Mouse (Mus musculus): ENCODE measurements around the gene Acoxl. TPM values are rescaled to one million over a fixed set of nuclear protein-coding genes. Genes with fewer than 3 reads are reported as not detected.
A peak's percentile ranks its signal among the peaks of the same experiment; 100 is the strongest.

Acoxl gene
- polyA plus RNA-seq, 1 experiment, result not detected

- TF ChIP-seq FLI1 (IDR thresholded peaks at IDR 0.05; ENCODE audit: low read length) (no peak), GATA1 (IDR thresholded peaks at IDR 0.05; ENCODE audit: borderline replicate concordance, low read length) (no peak)
- Histone ChIP-seq H3K4me1 (peaks cover 34% of the 10 kb centered on the region), H3K27me3 (replicated peaks) (peaks cover 7% of the 10 kb centered on the region), H3K9me3 (no peaks in the 10 kb centered on the region), H3K36me3 (replicated peaks; ENCODE audit: low read length) (no peaks in the 10 kb centered on the region), H3K4me3 (replicated peaks) (no peak overlapping the region)
These were observed 245.2 kb downstream of the Acoxl start for GRCm38 (mm10) chr2:128083844-128084243.

- TF ChIP-seq GATA1 (IDR thresholded peaks at IDR 0.05; ENCODE audit: borderline replicate concordance, low read length) (no peak), FLI1 (IDR thresholded peaks at IDR 0.05; ENCODE audit: low read length) (no peak)
- peaks cover 33% of the 10 kb centered on the region for H3K4me1 ChIP-seq
These were observed 245.9 kb downstream of the Acoxl start for GRCm38 (mm10) chr2:128084607-128085006.

GRCm38 (mm10) chr2:128085481-128085880, 246.8 kb downstream of the Acoxl start:
- no peak for TF ChIP-seq GATA1 (IDR thresholded peaks at IDR 0.05; ENCODE audit: borderline replicate concordance, low read length)
- TF ChIP-seq FLI1 (IDR thresholded peaks at IDR 0.05; ENCODE audit: low read length), result no peak
- no peaks in the 10 kb centered on the region for H3K36me3 ChIP-seq (replicated peaks; ENCODE audit: low read length)

More at GRCm38 (mm10) chr2:128084607-128085006, 245.9 kb downstream of the Acoxl start:
- H3K36me3 ChIP-seq (replicated peaks; ENCODE audit: low read length), result no peaks in the 10 kb centered on the region
- peak overlapping the region; percentile 5 for H3K4me3 ChIP-seq (replicated peaks)
- H3K9me3 ChIP-seq, result no peaks in the 10 kb centered on the region
- peaks cover 6% of the 10 kb centered on the region for H3K27me3 ChIP-seq (replicated peaks)

GRCm38 (mm10) chr2:128086301-128086886, 247.7 kb downstream of the Acoxl start:
- Histone ChIP-seq H3K9me3 (no peaks in the 10 kb centered on the region), H3K4me1 (peaks cover 43% of the 10 kb centered on the region), H3K27me3 (replicated peaks) (peaks cover 3% of the 10 kb centered on the region), H3K4me3 (replicated peaks) (no peak overlapping the region), H3K36me3 (replicated peaks; ENCODE audit: low read length) (no peaks in the 10 kb centered on the region)
- no peak for TF ChIP-seq GATA1 (IDR thresholded peaks at IDR 0.05; ENCODE audit: borderline replicate concordance, low read length)
- TF ChIP-seq FLI1 (IDR thresholded peaks at IDR 0.05; ENCODE audit: low read length), result no peak

More at GRCm38 (mm10) chr2:128085481-128085880, 246.8 kb downstream of the Acoxl start:
- Histone ChIP-seq H3K4me1 (peaks cover 33% of the 10 kb centered on the region), H3K9me3 (no peaks in the 10 kb centered on the region), H3K27me3 (replicated peaks) (peaks cover under 1% of the 10 kb centered on the region), H3K4me3 (replicated peaks) (peak overlapping the region; percentile 31)

GRCm38 (mm10) chr2:128086996-128087526, 248.4 kb downstream of the Acoxl start:
- Histone ChIP-seq H3K4me3 (replicated peaks) (no peak overlapping the region), H3K36me3 (replicated peaks; ENCODE audit: low read length) (no peaks in the 10 kb centered on the region), H3K9me3 (no peaks in the 10 kb centered on the region), H3K4me1 (peaks cover 49% of the 10 kb centered on the region), H3K27me3 (replicated peaks) (peaks cover 6% of the 10 kb centered on the region)
- TF ChIP-seq GATA1 (IDR thresholded peaks at IDR 0.05; ENCODE audit: borderline replicate concordance, low read length) (no peak), FLI1 (IDR thresholded peaks at IDR 0.05; ENCODE audit: low read length) (no peak)

- no peak overlapping the region for H3K4me3 ChIP-seq (replicated peaks)
- no peaks in the 10 kb centered on the region for H3K9me3 ChIP-seq
- H3K27me3 ChIP-seq (replicated peaks), result peaks cover 11% of the 10 kb centered on the region
- no peaks in the 10 kb centered on the region for H3K36me3 ChIP-seq (replicated peaks; ENCODE audit: low read length)
- H3K4me1 ChIP-seq, result peaks cover 52% of the 10 kb centered on the region
- no peak for TF ChIP-seq FLI1 (IDR thresholded peaks at IDR 0.05; ENCODE audit: low read length)
- no peak for TF ChIP-seq GATA1 (IDR thresholded peaks at IDR 0.05; ENCODE audit: borderline replicate concordance, low read length)
These were observed 249.3 kb downstream of the Acoxl start for GRCm38 (mm10) chr2:128087798-128088545.

- TF ChIP-seq FLI1 (IDR thresholded peaks at IDR 0.05; ENCODE audit: low read length) (no peak), GATA1 (IDR thresholded peaks at IDR 0.05; ENCODE audit: borderline replicate concordance, low read length) (no peak)
- no peaks in the 10 kb centered on the region for H3K36me3 ChIP-seq (replicated peaks; ENCODE audit: low read length)
- H3K4me3 ChIP-seq (replicated peaks), result no peak overlapping the region
- H3K9me3 ChIP-seq, result no peaks in the 10 kb centered on the region
- H3K4me1 ChIP-seq, result peaks cover 42% of the 10 kb centered on the region
- peaks cover 14% of the 10 kb centered on the region for H3K27me3 ChIP-seq (replicated peaks)
These were observed 251.7 kb downstream of the Acoxl start for GRCm38 (mm10) chr2:128090283-128090885.

GRCm38 (mm10) chr2:128091431-128092369, 253.0 kb downstream of the Acoxl start:
- Histone ChIP-seq H3K9me3 (no peaks in the 10 kb centered on the region), H3K4me1 (peaks cover 29% of the 10 kb centered on the region), H3K4me3 (replicated peaks) (no peak overlapping the region), H3K36me3 (replicated peaks; ENCODE audit: low read length) (no peaks in the 10 kb centered on the region), H3K27me3 (replicated peaks) (peaks cover 14% of the 10 kb centered on the region)
- TF ChIP-seq GATA1 (IDR thresholded peaks at IDR 0.05; ENCODE audit: borderline replicate concordance, low read length) (no peak), FLI1 (IDR thresholded peaks at IDR 0.05; ENCODE audit: low read length) (no peak)

GRCm38 (mm10) chr2:128092451-128092850, 253.8 kb downstream of the Acoxl start:
- H3K36me3 ChIP-seq (replicated peaks; ENCODE audit: low read length), result no peaks in the 10 kb centered on the region
- 0 out of 2 replicates have a peak, but pooled peaks cover 5% of the 10 kb centered on the region for H3K9me3 ChIP-seq
- H3K4me3 ChIP-seq (replicated peaks), result no peak overlapping the region
- TF ChIP-seq FLI1 (IDR thresholded peaks at IDR 0.05; ENCODE audit: low read length), result no peak
- no peak for TF ChIP-seq GATA1 (IDR thresholded peaks at IDR 0.05; ENCODE audit: borderline replicate concordance, low read length)
- peaks cover 14% of the 10 kb centered on the region for H3K27me3 ChIP-seq (replicated peaks)
- peaks cover 29% of the 10 kb centered on the region for H3K4me1 ChIP-seq

Data from megakaryocyte, embryonic 14.5 days (primary cell).